Mouse (Mus musculus) olfactory bulb, adult 2 months (tissue): ENCODE results near the gene Heyl.

Experiments
- CTCF ChIP-seq: fragments of 200-500 bp; IDR thresholded peaks from 2 replicates; pipeline ENCODE4 v1.5.1; 2012; ENCODE audit warnings: low read depth, mild to moderate bottlenecking, low read length, moderate library complexity; ENCODE audit not compliant: insufficient read depth
- POLR2A ChIP-seq: fragments of 200-500 bp; IDR thresholded peaks from 2 replicates; pipeline ENCODE4 v1.6.1; 2012; ENCODE audit warnings: mild to moderate bottlenecking, low read depth, low read length, moderate library complexity; ENCODE audit not compliant: insufficient read depth

- TF ChIP-seq CTCF (no peak), POLR2A (no peak)
Observed at GRCm38 (mm10) chr4:123280117-123280516, 46.8 kb downstream of the Heyl start.
